Mouse (Mus musculus): ENCODE measurements around the gene Fkbpl.

DNA sequence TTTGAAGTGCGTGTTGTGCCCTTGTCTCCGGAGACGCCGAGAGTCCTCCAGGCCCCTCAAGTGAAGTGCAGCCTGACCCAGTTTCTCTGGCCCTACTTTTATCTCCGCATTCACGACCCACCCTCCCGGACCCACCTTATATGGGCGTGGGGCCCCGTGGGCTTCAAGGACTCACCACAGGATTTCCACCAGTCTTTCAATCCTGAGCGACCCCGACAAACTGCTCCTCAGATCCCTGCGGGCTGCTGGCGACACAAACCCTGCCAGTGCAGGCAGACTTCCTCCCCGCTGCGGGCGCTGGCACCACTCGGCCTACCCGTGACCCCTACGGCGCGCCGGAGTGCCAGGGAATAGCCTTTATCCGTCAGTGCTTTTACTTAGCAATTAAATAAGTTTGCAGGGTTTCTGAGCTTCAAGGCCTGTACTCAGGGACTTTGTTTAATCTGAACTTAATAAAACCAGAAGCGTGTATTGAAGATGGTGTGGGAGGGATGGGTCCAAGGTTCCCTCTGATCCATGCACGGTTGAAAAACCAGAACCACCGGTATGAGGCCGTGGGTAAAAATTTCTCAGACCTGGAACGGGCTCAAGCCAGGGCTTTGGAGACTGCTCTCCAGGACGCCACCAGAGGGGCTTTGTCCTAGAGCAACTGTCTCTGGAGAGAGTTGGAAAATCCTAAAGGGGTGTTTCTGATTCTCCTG is 16.5 kb upstream of the Fkbpl start, which contains the start of gene Ppt2:
- TF ChIP-seq CTCF (IDR thresholded peaks at IDR 0.05) (0 out of 2 replicates have a peak, but pooled peaks have one; percentile 7), EP300 (IDR thresholded peaks at IDR 0.05) (peak; percentile 52; the same call in 1 of the 2 replicates)

All from lung, postnatal 0 days (tissue).